Mouse (Mus musculus) liver, postnatal 0 days (tissue): ENCODE measurements at regions not wholly inside any gene's neighbourhood (a gene's known extent, or its start where the extent isn't known, plus 50 kb on each side); places are given as distances from the start of the nearest gene placed in this dataset.

Experiments used
- ATAC-seq: fragments of 200-750 bp; cut with Nextera tagmentation; 2 replicates; pipeline ENCODE4 v1.8.0; 2017; ENCODE audit warnings: mild to moderate bottlenecking, moderate library complexity
- DNase-seq: peaks from one replicate; pipeline ENCODE4 v3.0.0-alpha.2; 2016
- H3K27ac ChIP-seq: fragments of 300-500 bp; sonication (generic); 2 replicates; pipeline ENCODE4 v1.5.1; 2014; ENCODE audit warnings: antibody characterized with exemption, moderate library complexity, mild to moderate bottlenecking, low read depth
- H3K27me3 ChIP-seq: fragments of 300-500 bp; sonication (generic); 2 replicates; pipeline ENCODE4 v1.6.1; 2014; ENCODE audit warnings: low read length, control low read depth, mixed read lengths; ENCODE audit not compliant: insufficient read depth
- H3K36me3 ChIP-seq: fragments of 300-500 bp; sonication (generic); replicated peaks from 2 replicates; pipeline ENCODE4 v1.6.1; 2014; ENCODE audit warnings: mild to moderate bottlenecking, control low read depth, low read length, moderate library complexity, mixed read lengths; ENCODE audit not compliant: insufficient read depth
- H3K4me1 ChIP-seq: fragments of 300-500 bp; sonication (generic); 2 replicates; pipeline ENCODE4 v1.6.1; 2014; ENCODE audit warnings: antibody characterized with exemption, mild to moderate bottlenecking, control low read depth; ENCODE audit not compliant: insufficient read depth
- H3K4me2 ChIP-seq: fragments of 300-500 bp; sonication (generic); 2 replicates; pipeline ENCODE4 v1.6.1; 2014; ENCODE audit warnings: low read depth, mild to moderate bottlenecking, low read length, moderate library complexity, mixed read lengths
- H3K4me3 ChIP-seq: fragments of 300-500 bp; sonication (generic); 2 replicates; pipeline ENCODE4 v1.5.1; 2014; ENCODE audit warnings: low read depth, low read length
- H3K9ac ChIP-seq: fragments of 300-500 bp; sonication (generic); replicated peaks from 2 replicates; pipeline ENCODE4 v1.6.1; 2014; ENCODE audit warnings: mild to moderate bottlenecking, moderate library complexity
- H3K9me3 ChIP-seq: fragments of 300-500 bp; sonication (generic); 2 replicates; pipeline ENCODE4 v1.6.1; 2016; ENCODE audit warnings: mild to moderate bottlenecking, control low read depth, low read length, mixed read lengths
- CTCF ChIP-seq: sonication (generic); IDR thresholded peaks from 2 replicates; pipeline ENCODE4 v1.5.1; 2016; ENCODE audit warnings: antibody characterized with exemption, low read depth
- EP300 ChIP-seq: IDR thresholded peaks from 2 replicates; pipeline ENCODE4 v1.6.1; 2016; ENCODE audit warnings: antibody characterized with exemption, low read depth, mild to moderate bottlenecking
- WGBS: fragments of 180-500 bp; shearing (Covaris S2); extraction: QIAGEN DNeasy Blood & Tissue Kit; methylation state at CpG from one replicate; pipeline ENCODE4 v1.1.7; 2014; ENCODE audit not compliant: insufficient replicate concordance; 5-methylcytosine and 5-hydroxymethylcytosine counted together

- Histone ChIP-seq H3K4me1 (no peaks in the 10 kb centered on the region), H3K4me2 (no peak overlapping the region), H3K27me3 (no peaks in the 10 kb centered on the region), H3K4me3 (no peak overlapping the region), H3K36me3 (no peaks in the 10 kb centered on the region), H3K9me3 (no peaks in the 10 kb centered on the region), H3K27ac (no peak overlapping the region), H3K9ac (no peak overlapping the region)
- ATAC-seq (no peak), DNase-seq (no peak)
- TF ChIP-seq EP300 (no peak), CTCF (no peak)
- 47% methylated on average over 2 of the region's 2 CpGs for WGBS
Observed at GRCm38 (mm10) chr13:107300792-107301191, 278.9 kb upstream of the Kif2a start.

- Histone ChIP-seq H3K9ac (no peak overlapping the region), H3K36me3 (no peaks in the 10 kb centered on the region), H3K4me2 (no peak overlapping the region), H3K4me3 (no peak overlapping the region), H3K4me1 (no peaks in the 10 kb centered on the region), H3K27ac (no peak overlapping the region), H3K9me3 (no peaks in the 10 kb centered on the region), H3K27me3 (no peaks in the 10 kb centered on the region)
- WGBS = 79% methylated on average over 6 of the region's 6 CpGs
- DNase-seq = no peak
- no peak for ATAC-seq
- no peak for TF ChIP-seq EP300
- no peak for TF ChIP-seq CTCF
Observed at GRCm38 (mm10) chr13:107264581-107264980, 242.7 kb upstream of the Kif2a start.

- WGBS = 53% methylated on average over 6 of the region's 6 CpGs
- H3K27ac ChIP-seq = no peak overlapping the region
- TF ChIP-seq CTCF (no peak), EP300 (no peak)
- H3K27me3 ChIP-seq = no peaks in the 10 kb centered on the region
- ATAC-seq (no peak), DNase-seq (no peak)
- no peaks in the 10 kb centered on the region for H3K9me3 ChIP-seq
- no peaks in the 10 kb centered on the region for H3K36me3 ChIP-seq
- no peaks in the 10 kb centered on the region for H3K4me1 ChIP-seq
- no peak overlapping the region for H3K4me3 ChIP-seq
- no peak overlapping the region for H3K9ac ChIP-seq
- H3K4me2 ChIP-seq = no peak overlapping the region
Observed at GRCm38 (mm10) chr13:107261479-107262050, 239.6 kb upstream of the Kif2a start.

- no peak for TF ChIP-seq EP300
- Histone ChIP-seq H3K9me3 (no peaks in the 10 kb centered on the region), H3K4me3 (no peak overlapping the region), H3K36me3 (no peaks in the 10 kb centered on the region), H3K27ac (no peak overlapping the region), H3K27me3 (no peaks in the 10 kb centered on the region), H3K4me2 (no peak overlapping the region), H3K9ac (no peak overlapping the region), H3K4me1 (no peaks in the 10 kb centered on the region)
- 69% methylated on average over 4 of the region's 4 CpGs for WGBS
- DNase-seq (no peak), ATAC-seq (no peak)
Observed at GRCm38 (mm10) chr13:107260274-107260673, 238.3 kb upstream of the Kif2a start.

- TF ChIP-seq EP300 (no peak), CTCF (no peak)
- ATAC-seq (no peak), DNase-seq (no peak)
- no peak overlapping the region for H3K4me3 ChIP-seq
- H3K4me1 ChIP-seq = no peaks in the 10 kb centered on the region
- H3K9me3 ChIP-seq = no peaks in the 10 kb centered on the region
- H3K36me3 ChIP-seq = no peaks in the 10 kb centered on the region
- no peak overlapping the region for H3K4me2 ChIP-seq
- H3K9ac ChIP-seq = no peak overlapping the region
- WGBS = 36% methylated on average over 9 of the region's 9 CpGs
- no peak overlapping the region for H3K27ac ChIP-seq
- 0 out of 2 replicates have a peak, but pooled peaks cover 5% of the 10 kb centered on the region for H3K27me3 ChIP-seq
Observed at GRCm38 (mm10) chr13:107247792-107248505, 226.0 kb upstream of the Kif2a start.

GRCm38 (mm10) chr13:107246956-107247751, 225.2 kb upstream of the Kif2a start:
- TF ChIP-seq CTCF = no peak
- TF ChIP-seq EP300 = no peak
- no peak overlapping the region for H3K27ac ChIP-seq
- DNase-seq (no peak), ATAC-seq (no peak)
- no peak overlapping the region for H3K4me2 ChIP-seq
- no peak overlapping the region for H3K4me3 ChIP-seq
- H3K9me3 ChIP-seq = no peaks in the 10 kb centered on the region
- H3K36me3 ChIP-seq = no peaks in the 10 kb centered on the region
- H3K27me3 ChIP-seq = 0 out of 2 replicates have a peak, but pooled peaks cover 5% of the 10 kb centered on the region
- WGBS = 38% methylated on average over 17 of the region's 17 CpGs
- no peaks in the 10 kb centered on the region for H3K4me1 ChIP-seq
- H3K9ac ChIP-seq = no peak overlapping the region
